Mouse (Mus musculus): ENCODE measurements around the gene Rsbn1l.

Gene Rsbn1l

GRCm38 (mm10) chr5:20932585-20932984, 23.6 kb downstream of the Rsbn1l start:
- Histone ChIP-seq H3K27me3 (ENCODE audit: insufficient read depth, low read length) (no peaks in the 10 kb centered on the region), H3K9me3 (ENCODE audit: low read length) (no peaks in the 10 kb centered on the region)
- no peak for TF ChIP-seq POU5F1 (IDR thresholded peaks at IDR 0.05; ENCODE audit: borderline replicate concordance, low read length)
- TF ChIP-seq NANOG (IDR thresholded peaks at IDR 0.05; ENCODE audit: borderline replicate concordance, low read length), result no peak
- TF ChIP-seq CTCF (conservative IDR thresholded peaks at IDR 0.05; ENCODE audit: low read length), result no peak

GRCm38 (mm10) chr5:20931300-20931699, 24.9 kb downstream of the Rsbn1l start:
- H3K36me3 ChIP-seq (ENCODE audit: insufficient read depth, low read length), result peaks cover 9% of the 10 kb centered on the region; the same call in 1 of the 2 replicates

More at GRCm38 (mm10) chr5:20932585-20932984, 23.6 kb downstream of the Rsbn1l start:
- Histone ChIP-seq H3K4me1 (replicated peaks; ENCODE audit: low read depth, low read length) (peaks cover 83% of the 10 kb centered on the region), H3K4me3 (replicated peaks; ENCODE audit: low read length) (no peak overlapping the region), H3K36me3 (ENCODE audit: insufficient read depth, low read length) (peaks cover 6% of the 10 kb centered on the region; the same call in 1 of the 2 replicates)

GRCm38 (mm10) chr5:20930430-20930829, 25.8 kb downstream of the Rsbn1l start:
- no peaks in the 10 kb centered on the region for H3K9me3 ChIP-seq (ENCODE audit: low read length)
- H3K4me3 ChIP-seq (replicated peaks; ENCODE audit: low read length), result no peak overlapping the region
- peaks cover 64% of the 10 kb centered on the region for H3K4me1 ChIP-seq (replicated peaks; ENCODE audit: low read depth, low read length)
- peaks cover 6% of the 10 kb centered on the region; the same call in 1 of the 2 replicates for H3K36me3 ChIP-seq (ENCODE audit: insufficient read depth, low read length)
- TF ChIP-seq POU5F1 (IDR thresholded peaks at IDR 0.05; ENCODE audit: borderline replicate concordance, low read length), result no peak
- TF ChIP-seq NANOG (IDR thresholded peaks at IDR 0.05; ENCODE audit: borderline replicate concordance, low read length), result no peak
- TF ChIP-seq CTCF (conservative IDR thresholded peaks at IDR 0.05; ENCODE audit: low read length), result no peak
- no peaks in the 10 kb centered on the region for H3K27me3 ChIP-seq (ENCODE audit: insufficient read depth, low read length)

More at GRCm38 (mm10) chr5:20931300-20931699, 24.9 kb downstream of the Rsbn1l start:
- Histone ChIP-seq H3K27me3 (ENCODE audit: insufficient read depth, low read length) (no peaks in the 10 kb centered on the region), H3K9me3 (ENCODE audit: low read length) (no peaks in the 10 kb centered on the region), H3K4me3 (replicated peaks; ENCODE audit: low read length) (no peak overlapping the region), H3K4me1 (replicated peaks; ENCODE audit: low read depth, low read length) (peaks cover 73% of the 10 kb centered on the region)
- TF ChIP-seq NANOG (IDR thresholded peaks at IDR 0.05; ENCODE audit: borderline replicate concordance, low read length), result no peak
- no peak for TF ChIP-seq POU5F1 (IDR thresholded peaks at IDR 0.05; ENCODE audit: borderline replicate concordance, low read length)
- TF ChIP-seq CTCF (conservative IDR thresholded peaks at IDR 0.05; ENCODE audit: low read length), result no peak

- no peak for TF ChIP-seq NANOG (IDR thresholded peaks at IDR 0.05; ENCODE audit: borderline replicate concordance, low read length)
- no peak for TF ChIP-seq CTCF (conservative IDR thresholded peaks at IDR 0.05; ENCODE audit: low read length)
- TF ChIP-seq POU5F1 (IDR thresholded peaks at IDR 0.05; ENCODE audit: borderline replicate concordance, low read length), result no peak
- Histone ChIP-seq H3K4me3 (replicated peaks; ENCODE audit: low read length) (no peak overlapping the region), H3K9me3 (ENCODE audit: low read length) (no peaks in the 10 kb centered on the region)
Measured at GRCm38 (mm10) chr5:20929669-20930151, 26.5 kb downstream of the Rsbn1l start.

DNA sequence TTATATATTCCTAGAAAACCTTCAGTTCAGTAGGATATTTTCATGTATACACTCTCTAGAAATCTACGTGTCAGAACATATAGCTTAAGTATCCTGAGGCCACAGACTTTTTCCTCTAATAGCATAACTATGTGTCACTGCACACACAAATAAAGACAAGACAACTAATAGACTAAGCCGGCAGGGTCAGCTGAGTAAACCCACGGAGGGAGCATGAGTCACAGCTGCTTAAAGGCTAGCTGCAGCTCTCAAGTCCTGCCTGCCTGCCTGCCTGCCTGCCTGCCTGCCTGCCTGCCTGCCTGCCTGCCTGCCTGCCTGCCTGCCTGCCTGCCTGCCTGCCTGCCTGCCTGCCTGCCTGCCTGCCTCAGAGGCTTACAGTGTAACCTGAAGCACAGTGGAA, 30.7 kb downstream of the Rsbn1l start:
- no peaks in the 10 kb centered on the region for H3K9me3 ChIP-seq (ENCODE audit: low read length)
- H3K27me3 ChIP-seq (ENCODE audit: insufficient read depth, low read length), result no peaks in the 10 kb centered on the region
- peaks cover 27% of the 10 kb centered on the region for H3K36me3 ChIP-seq (ENCODE audit: insufficient read depth, low read length)
- peaks cover 34% of the 10 kb centered on the region for H3K4me1 ChIP-seq (replicated peaks; ENCODE audit: low read depth, low read length)
- H3K4me3 ChIP-seq (replicated peaks; ENCODE audit: low read length), result no peak overlapping the region
- TF ChIP-seq POU5F1 (IDR thresholded peaks at IDR 0.05; ENCODE audit: borderline replicate concordance, low read length), result no peak
- TF ChIP-seq NANOG (IDR thresholded peaks at IDR 0.05; ENCODE audit: borderline replicate concordance, low read length), result no peak
- TF ChIP-seq CTCF (conservative IDR thresholded peaks at IDR 0.05; ENCODE audit: low read length), result no peak

More at GRCm38 (mm10) chr5:20929669-20930151, 26.5 kb downstream of the Rsbn1l start:
- Histone ChIP-seq H3K27me3 (ENCODE audit: insufficient read depth, low read length) (no peaks in the 10 kb centered on the region), H3K36me3 (ENCODE audit: insufficient read depth, low read length) (peaks cover 6% of the 10 kb centered on the region; the same call in 1 of the 2 replicates), H3K4me1 (replicated peaks; ENCODE audit: low read depth, low read length) (peaks cover 63% of the 10 kb centered on the region)

- Histone ChIP-seq H3K36me3 (ENCODE audit: insufficient read depth, low read length) (peaks cover 30% of the 10 kb centered on the region), H3K4me3 (replicated peaks; ENCODE audit: low read length) (no peak overlapping the region), H3K4me1 (replicated peaks; ENCODE audit: low read depth, low read length) (peaks cover 28% of the 10 kb centered on the region), H3K9me3 (ENCODE audit: low read length) (no peaks in the 10 kb centered on the region), H3K27me3 (ENCODE audit: insufficient read depth, low read length) (no peaks in the 10 kb centered on the region)
- TF ChIP-seq NANOG (IDR thresholded peaks at IDR 0.05; ENCODE audit: borderline replicate concordance, low read length), result no peak
- TF ChIP-seq POU5F1 (IDR thresholded peaks at IDR 0.05; ENCODE audit: borderline replicate concordance, low read length), result no peak
- TF ChIP-seq CTCF (conservative IDR thresholded peaks at IDR 0.05; ENCODE audit: low read length), result no peak
Measured at GRCm38 (mm10) chr5:20924608-20925007, 31.6 kb downstream of the Rsbn1l start.

DNA sequence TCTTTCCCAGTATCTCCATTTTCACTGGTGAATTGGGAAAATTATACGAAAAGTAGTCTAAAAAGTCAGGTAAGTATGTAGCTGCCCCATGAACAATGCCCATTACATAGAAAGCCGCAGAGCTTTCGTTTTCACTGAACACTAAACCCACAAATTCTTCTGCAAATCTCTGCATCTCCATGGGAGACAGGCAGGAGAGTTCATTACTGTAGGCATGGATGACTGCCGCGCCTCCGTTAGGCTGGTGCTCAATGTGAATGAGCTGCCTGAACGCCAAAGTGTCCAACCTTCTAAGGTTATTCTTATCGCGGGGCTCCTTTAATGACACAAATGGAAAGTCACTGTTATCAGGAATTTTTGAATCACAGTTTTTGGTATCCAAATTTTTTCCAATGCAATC, 36.6 kb downstream of the Rsbn1l start:
- peaks cover 37% of the 10 kb centered on the region for H3K36me3 ChIP-seq (ENCODE audit: insufficient read depth, low read length)
- no peaks in the 10 kb centered on the region for H3K27me3 ChIP-seq (ENCODE audit: insufficient read depth, low read length)
- H3K9me3 ChIP-seq (ENCODE audit: low read length), result no peaks in the 10 kb centered on the region
- H3K4me3 ChIP-seq (replicated peaks; ENCODE audit: low read length), result no peak overlapping the region
- TF ChIP-seq CTCF (conservative IDR thresholded peaks at IDR 0.05; ENCODE audit: low read length) (no peak), POU5F1 (IDR thresholded peaks at IDR 0.05; ENCODE audit: borderline replicate concordance, low read length) (no peak), NANOG (IDR thresholded peaks at IDR 0.05; ENCODE audit: borderline replicate concordance, low read length) (no peak)
- peaks cover 16% of the 10 kb centered on the region for H3K4me1 ChIP-seq (replicated peaks; ENCODE audit: low read depth, low read length)

GRCm38 (mm10) chr5:20918967-20919366, 37.2 kb downstream of the Rsbn1l start:
- Histone ChIP-seq H3K4me3 (replicated peaks; ENCODE audit: low read length) (no peak overlapping the region), H3K9me3 (ENCODE audit: low read length) (no peaks in the 10 kb centered on the region), H3K27me3 (ENCODE audit: insufficient read depth, low read length) (no peaks in the 10 kb centered on the region), H3K4me1 (replicated peaks; ENCODE audit: low read depth, low read length) (peaks cover 20% of the 10 kb centered on the region), H3K36me3 (ENCODE audit: insufficient read depth, low read length) (peaks cover 37% of the 10 kb centered on the region)
- TF ChIP-seq POU5F1 (IDR thresholded peaks at IDR 0.05; ENCODE audit: borderline replicate concordance, low read length), result no peak
- no peak for TF ChIP-seq NANOG (IDR thresholded peaks at IDR 0.05; ENCODE audit: borderline replicate concordance, low read length)
- no peak for TF ChIP-seq CTCF (conservative IDR thresholded peaks at IDR 0.05; ENCODE audit: low read length)
